Mouse (Mus musculus): ENCODE measurements around the gene Sh2b1. TPM values are rescaled to one million over a fixed set of nuclear protein-coding genes. Genes with fewer than 3 reads are reported as not detected.

The Sh2b1 gene
- polyA plus RNA-seq, 1 experiment from 2014 or later = 55.8 TPM

DNA sequence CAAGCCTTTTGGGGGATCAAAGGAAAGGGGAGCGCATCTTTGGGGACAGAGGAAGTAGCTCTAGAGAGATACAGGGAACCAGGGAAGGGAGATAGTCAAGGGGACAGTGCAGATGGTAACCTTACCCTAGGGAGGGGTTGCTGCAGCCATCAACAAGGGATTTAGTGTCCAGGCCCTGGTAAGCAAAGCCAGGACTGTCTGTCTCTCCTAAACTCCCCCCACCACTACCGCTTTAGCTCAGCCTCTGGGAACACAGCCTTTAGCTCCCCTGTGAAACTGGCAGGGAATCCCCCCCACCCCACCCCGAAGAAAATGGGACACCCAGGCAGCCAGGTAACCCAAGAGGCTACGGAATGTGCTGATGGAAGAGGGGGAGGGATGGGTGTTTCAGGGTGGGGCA lies 11.7 kb downstream of the Sh2b1 start:
- no peaks in the 10 kb centered on the region for H3K9me3 ChIP-seq (replicated peaks)
- no peaks in the 10 kb centered on the region for H3K4me1 ChIP-seq
- H3K36me3 ChIP-seq (ENCODE audit: poor library complexity, severe bottlenecking) = peaks cover 27% of the 10 kb centered on the region
- H3K4me2 ChIP-seq = no peak overlapping the region
- H3K27me3 ChIP-seq = no peaks in the 10 kb centered on the region
- H3K9ac ChIP-seq = no peak overlapping the region
- ATAC-seq = no peak
- H3K4me3 ChIP-seq = no peak overlapping the region
- no peak overlapping the region for H3K27ac ChIP-seq
- WGBS = 59% methylated on average over 4 of the region's 4 CpGs

DNA sequence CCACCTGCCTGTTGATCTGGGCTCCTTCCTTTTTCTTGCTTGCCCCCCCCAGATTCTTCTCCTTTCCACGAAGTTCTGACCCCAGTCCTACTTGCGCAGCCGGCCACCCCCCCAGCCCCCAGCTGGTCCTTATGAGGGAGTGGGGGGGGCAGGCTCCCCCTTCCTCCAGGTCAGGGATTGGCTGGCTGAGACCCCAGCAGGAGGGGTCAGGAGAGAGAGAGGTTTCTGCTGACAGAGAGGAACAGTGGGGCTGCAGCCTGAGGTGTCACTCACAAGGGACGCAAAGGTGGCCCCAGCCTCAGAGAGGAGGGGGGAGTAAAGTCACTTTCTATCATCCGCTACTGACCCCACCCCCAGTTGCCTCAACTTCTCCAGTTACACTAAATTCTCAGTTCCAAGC lies 12.2 kb downstream of the Sh2b1 start, which contains the start of gene Atp2a1:
Gene Atp2a1 (minus strand): TSS at position 105 of the 400 bp plus-strand sequence.
- H3K27me3 ChIP-seq = no peaks in the 10 kb centered on the region
- H3K4me2 ChIP-seq = no peak within 1 kb of the TSS
- H3K27ac ChIP-seq = no peak within 1 kb of the TSS
- no peaks in the 10 kb centered on the region for H3K9me3 ChIP-seq (replicated peaks)
- H3K36me3 ChIP-seq (ENCODE audit: poor library complexity, severe bottlenecking) = peaks cover 21% of the 10 kb centered on the region
- ATAC-seq = no peak
- peak within 1 kb of the TSS; percentile 40 for H3K9ac ChIP-seq
- H3K4me3 ChIP-seq = no peak within 1 kb of the TSS
- H3K4me1 ChIP-seq = no peaks in the 10 kb centered on the region
- WGBS = 45% methylated on average over 5 of the region's 5 CpGs

DNA sequence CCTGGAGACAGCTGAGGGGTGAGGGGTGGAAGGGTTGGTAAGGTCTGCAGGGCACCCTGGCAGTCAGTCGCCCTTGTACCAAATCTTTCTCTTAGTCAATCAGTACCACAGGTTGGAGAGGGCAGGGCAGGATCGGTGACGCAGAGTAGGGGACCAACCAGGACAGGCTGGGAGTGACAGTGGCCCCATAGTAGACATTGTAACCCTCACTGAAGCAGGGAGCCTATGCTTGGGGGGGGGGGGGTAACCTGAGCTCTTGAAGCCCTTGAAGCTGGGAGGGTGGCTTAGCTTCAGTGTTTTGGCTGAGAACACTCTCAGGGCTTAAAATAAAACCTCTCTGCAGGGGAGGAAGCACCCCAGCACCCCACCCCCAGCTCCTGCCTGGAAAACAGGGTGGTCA lies 13.6 kb downstream of the Sh2b1 start:
- Histone ChIP-seq H3K4me3 (no peak overlapping the region), H3K27me3 (no peaks in the 10 kb centered on the region), H3K4me2 (no peak overlapping the region), H3K9me3 (replicated peaks) (no peaks in the 10 kb centered on the region), H3K36me3 (ENCODE audit: poor library complexity, severe bottlenecking) (peaks cover 7% of the 10 kb centered on the region; the same call in 1 of the 2 replicates), H3K9ac (no peak overlapping the region; the same call in 1 of the 2 replicates), H3K4me1 (no peaks in the 10 kb centered on the region), H3K27ac (no peak overlapping the region)
- 69% methylated on average over 3 of the region's 3 CpGs for whole genome bisulfite sequencing
- no peak for ATAC-seq

DNA sequence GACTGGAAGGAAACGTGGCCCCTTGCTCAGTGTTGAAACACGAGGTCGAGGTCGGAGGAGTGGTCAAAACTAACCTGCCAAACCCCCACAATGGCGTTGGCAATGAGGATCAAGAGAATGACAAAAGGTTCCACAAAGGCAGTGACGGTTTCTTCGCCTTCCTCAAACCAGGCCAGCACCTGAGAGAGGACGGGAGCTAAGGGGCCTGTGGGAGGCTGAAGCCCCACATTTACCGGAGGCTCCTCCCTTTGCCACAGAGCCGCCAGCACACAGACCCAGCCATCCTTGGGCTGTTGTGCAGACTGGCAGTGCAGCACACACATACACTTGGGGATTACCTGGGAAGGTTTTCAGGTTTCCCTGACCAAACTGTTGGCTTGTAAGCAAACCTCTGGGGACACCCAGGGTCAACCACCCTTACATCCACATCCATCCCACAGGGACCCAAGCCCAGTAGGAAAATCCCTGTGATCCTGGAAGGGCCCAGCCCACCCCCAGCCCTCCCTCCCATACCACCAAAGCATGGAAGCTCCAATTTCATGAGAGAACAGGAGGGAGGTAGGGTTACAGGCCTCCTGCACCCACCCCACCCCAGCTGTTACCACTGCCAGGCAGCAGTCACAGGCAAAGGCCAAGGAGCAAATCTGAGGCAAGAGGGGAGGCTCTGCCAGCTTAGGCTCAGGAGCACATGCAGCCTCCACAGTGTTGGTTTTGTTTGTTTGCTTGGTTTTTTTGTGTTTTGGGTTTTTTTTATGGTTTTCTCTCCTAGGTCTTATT lies 14.4 kb downstream of the Sh2b1 start:
- no peak overlapping the region for H3K4me2 ChIP-seq
- H3K9me3 ChIP-seq (replicated peaks) = no peaks in the 10 kb centered on the region
- no peaks in the 10 kb centered on the region for H3K36me3 ChIP-seq (ENCODE audit: poor library complexity, severe bottlenecking)
- 50% methylated on average over 10 of the region's 10 CpGs for WGBS
- H3K9ac ChIP-seq = no peak overlapping the region
- no peaks in the 10 kb centered on the region for H3K27me3 ChIP-seq
- no peak overlapping the region for H3K27ac ChIP-seq
- H3K4me1 ChIP-seq = no peaks in the 10 kb centered on the region
- ATAC-seq = no peak
- H3K4me3 ChIP-seq = no peak overlapping the region

DNA sequence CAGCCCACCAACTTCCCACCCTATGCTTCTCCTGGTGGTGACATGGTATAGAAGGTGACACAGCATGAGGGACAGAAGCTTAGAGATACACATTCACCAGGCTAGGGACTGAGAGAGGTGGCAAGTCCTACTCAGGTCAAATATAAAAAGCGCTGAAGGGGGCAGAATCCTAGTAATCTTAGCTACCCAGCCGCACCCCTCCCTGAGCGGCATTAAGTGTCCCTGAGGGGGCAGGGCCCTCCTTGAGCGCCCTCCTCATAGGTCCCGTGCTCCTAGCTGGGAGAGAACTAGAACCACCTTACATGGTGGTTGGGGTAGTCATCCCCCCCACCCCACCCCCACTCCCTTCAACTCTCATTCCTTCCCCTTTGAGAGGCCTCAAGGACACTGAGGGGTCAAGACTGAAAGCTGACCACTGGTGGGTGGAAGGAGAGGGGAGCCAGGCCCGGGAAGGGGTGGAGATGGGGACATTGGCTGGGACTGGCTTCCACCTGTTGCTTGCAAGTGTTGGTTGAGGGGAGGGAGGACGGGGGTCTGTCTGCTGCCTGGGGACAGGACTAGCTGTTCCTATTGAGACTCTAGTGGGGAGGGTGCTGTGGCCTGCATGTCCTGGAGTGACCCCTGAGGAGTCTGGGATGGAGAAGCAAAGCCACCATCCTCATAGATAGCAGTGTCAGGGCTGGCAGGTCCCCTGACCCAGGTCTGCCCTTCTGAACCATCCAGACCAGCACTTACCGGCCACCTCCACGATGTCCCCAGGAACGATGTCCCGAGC lies 16.2 kb downstream of the Sh2b1 start:
- H3K4me1 ChIP-seq = no peaks in the 10 kb centered on the region
- no peak overlapping the region for H3K9ac ChIP-seq
- H3K9me3 ChIP-seq (replicated peaks) = no peaks in the 10 kb centered on the region
- H3K27me3 ChIP-seq = no peaks in the 10 kb centered on the region
- H3K27ac ChIP-seq = no peak overlapping the region
- no peak overlapping the region for H3K4me2 ChIP-seq
- no peak for ATAC-seq
- no peak overlapping the region for H3K4me3 ChIP-seq
- no peaks in the 10 kb centered on the region for H3K36me3 ChIP-seq (ENCODE audit: poor library complexity, severe bottlenecking)
- WGBS = 86% methylated on average over 11 of the region's 11 CpGs

DNA sequence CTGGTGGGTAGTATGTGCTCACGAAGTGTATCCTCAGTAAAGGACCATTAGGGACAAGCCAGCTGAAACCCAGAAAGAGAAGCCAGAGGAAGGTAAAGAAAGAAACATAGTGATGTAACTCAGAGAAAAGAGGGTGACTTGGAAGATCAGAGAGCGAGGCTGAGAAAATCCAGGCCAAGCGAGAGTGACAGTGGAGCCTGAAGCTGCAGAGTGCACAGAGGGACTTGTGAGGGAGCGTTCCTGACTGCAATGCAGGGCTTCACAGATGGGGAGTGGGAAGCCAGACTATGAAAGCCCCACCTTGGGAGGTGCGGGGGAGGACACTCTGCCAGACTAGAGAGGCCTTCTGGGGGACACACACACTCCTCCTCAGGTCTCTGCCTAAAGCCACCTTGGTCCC lies 17.0 kb downstream of the Sh2b1 start:
- no peaks in the 10 kb centered on the region for H3K9me3 ChIP-seq (replicated peaks)
- ATAC-seq = no peak
- no peak overlapping the region for H3K4me3 ChIP-seq
- H3K27ac ChIP-seq = no peak overlapping the region
- no peak overlapping the region for H3K4me2 ChIP-seq
- H3K4me1 ChIP-seq = no peaks in the 10 kb centered on the region
- 84% methylated on average over 5 of the region's 5 CpGs for WGBS
- H3K27me3 ChIP-seq = no peaks in the 10 kb centered on the region
- no peak overlapping the region for H3K9ac ChIP-seq
- H3K36me3 ChIP-seq (ENCODE audit: poor library complexity, severe bottlenecking) = no peaks in the 10 kb centered on the region

DNA sequence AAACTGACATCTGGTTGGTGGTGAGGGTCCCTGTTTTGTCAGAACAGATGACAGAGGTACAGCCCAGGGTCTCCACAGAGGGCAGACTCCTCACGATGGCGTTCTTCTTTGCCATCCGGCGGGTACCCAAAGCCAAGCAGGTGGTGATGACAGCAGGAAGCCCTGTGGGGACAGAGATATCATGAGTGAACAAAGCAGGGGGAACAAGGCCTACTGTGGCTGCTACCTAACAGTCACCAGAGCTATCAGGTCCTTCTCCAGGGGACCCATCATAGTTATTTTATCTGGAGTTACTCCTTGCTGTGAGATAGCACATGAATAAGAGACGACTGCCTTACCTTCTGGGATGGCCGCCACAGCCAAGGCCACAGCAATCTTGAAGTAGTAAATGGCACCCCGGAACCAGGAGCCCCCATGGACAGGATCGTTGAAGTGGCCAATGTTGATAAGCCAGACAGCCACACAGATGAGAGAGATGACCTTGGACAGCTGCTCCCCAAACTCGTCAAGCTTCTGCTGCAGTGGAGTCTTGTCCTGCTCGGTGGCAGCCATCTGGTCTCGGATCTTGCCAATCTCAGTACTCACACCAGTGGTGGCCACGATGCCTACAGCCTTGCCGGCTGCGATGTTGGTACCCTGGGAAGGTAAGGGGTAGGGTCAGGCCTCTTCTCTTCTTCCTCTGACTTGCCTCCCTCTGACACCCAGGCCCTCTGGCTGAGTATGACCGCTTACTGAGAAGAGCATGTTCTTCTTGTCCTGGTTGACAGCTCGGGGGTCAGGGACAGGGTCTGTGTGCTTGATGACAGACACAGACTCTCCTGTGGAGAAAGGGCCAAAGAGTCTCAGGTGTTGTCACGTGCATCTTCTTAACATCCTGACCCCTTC lies 18.6 kb downstream of the Sh2b1 start:
- Histone ChIP-seq H3K4me3 (no peak overlapping the region), H3K27me3 (no peaks in the 10 kb centered on the region), H3K36me3 (ENCODE audit: poor library complexity, severe bottlenecking) (no peaks in the 10 kb centered on the region), H3K9ac (no peak overlapping the region), H3K27ac (no peak overlapping the region), H3K4me1 (no peaks in the 10 kb centered on the region), H3K9me3 (replicated peaks) (no peaks in the 10 kb centered on the region), H3K4me2 (no peak overlapping the region)
- 88% methylated on average over 17 of the region's 17 CpGs for WGBS
- no peak for ATAC-seq

DNA sequence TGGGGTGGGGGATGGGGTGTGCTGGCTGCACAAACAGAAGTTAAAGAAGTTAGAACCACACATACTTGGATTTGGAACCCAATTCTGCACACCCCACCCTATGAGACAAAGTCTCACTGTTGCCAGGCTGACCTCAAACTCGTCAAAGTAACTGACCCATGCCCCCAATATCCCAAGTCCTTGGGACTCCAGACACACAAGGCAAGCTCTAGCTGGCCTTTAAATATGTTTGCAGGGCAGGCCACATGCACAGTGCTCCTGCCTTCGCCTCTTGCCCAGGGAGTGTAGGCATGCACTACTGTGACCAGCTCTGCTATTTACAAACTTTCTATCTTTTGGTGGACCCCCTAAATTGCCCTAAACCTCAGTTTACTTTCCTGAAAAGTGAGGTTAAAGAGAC lies 20.0 kb downstream of the Sh2b1 start:
- Histone ChIP-seq H3K27me3 (no peaks in the 10 kb centered on the region), H3K9ac (no peak overlapping the region), H3K4me1 (no peaks in the 10 kb centered on the region), H3K4me2 (no peak overlapping the region), H3K9me3 (replicated peaks) (no peaks in the 10 kb centered on the region), H3K27ac (no peak overlapping the region), H3K36me3 (ENCODE audit: poor library complexity, severe bottlenecking) (no peaks in the 10 kb centered on the region), H3K4me3 (no peak overlapping the region)
- 77% methylated on average over 2 of the region's 2 CpGs for WGBS
- ATAC-seq = no peak

DNA sequence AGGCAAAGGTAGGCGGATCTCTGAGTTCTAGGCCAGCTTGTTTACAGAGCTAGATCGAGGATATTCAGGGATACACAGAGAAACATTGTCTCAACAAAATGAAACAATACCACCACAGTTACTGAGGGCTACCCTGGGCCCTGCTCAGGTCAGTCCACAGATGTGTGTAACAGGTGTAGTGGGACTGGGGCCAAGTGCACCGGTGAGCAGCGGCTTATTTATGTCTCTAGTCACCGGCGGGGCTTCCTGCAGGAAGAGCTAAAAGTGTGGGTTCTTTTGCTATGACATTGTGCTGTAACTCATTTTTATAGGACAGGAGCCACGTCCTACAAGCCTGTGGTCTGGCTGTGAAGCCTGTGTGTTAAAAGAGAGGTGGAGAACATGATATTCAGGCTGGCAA lies 21.4 kb downstream of the Sh2b1 start:
- H3K9me3 ChIP-seq (replicated peaks) = no peaks in the 10 kb centered on the region
- H3K27me3 ChIP-seq = no peaks in the 10 kb centered on the region
- H3K4me2 ChIP-seq = no peak overlapping the region
- no peak overlapping the region for H3K9ac ChIP-seq
- 84% methylated on average over 7 of the region's 7 CpGs for WGBS
- no peak for ATAC-seq
- H3K4me3 ChIP-seq = no peak overlapping the region
- H3K4me1 ChIP-seq = no peaks in the 10 kb centered on the region
- no peak overlapping the region for H3K27ac ChIP-seq
- no peaks in the 10 kb centered on the region for H3K36me3 ChIP-seq (ENCODE audit: poor library complexity, severe bottlenecking)

DNA sequence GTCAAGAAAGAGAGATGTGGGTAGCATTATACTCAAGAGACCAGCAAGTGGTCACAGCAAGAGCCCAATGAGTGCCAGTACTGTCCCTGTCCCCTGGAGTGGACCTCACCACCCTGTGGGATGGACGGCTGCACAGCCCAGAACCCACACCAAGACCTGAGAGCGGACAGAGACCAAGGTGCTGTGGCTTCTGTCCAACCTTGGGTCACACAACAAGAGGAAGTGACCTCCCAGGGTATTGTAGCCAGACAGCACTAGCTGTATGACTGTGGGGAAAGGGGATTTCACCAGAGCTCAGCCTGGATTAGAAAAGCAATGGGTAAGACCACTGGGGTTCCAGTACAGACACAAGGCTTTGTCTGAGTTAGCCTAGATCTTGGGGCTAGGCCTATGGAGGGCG lies 23.0 kb downstream of the Sh2b1 start:
- Histone ChIP-seq H3K4me1 (no peaks in the 10 kb centered on the region), H3K4me2 (no peak overlapping the region), H3K36me3 (ENCODE audit: poor library complexity, severe bottlenecking) (peaks cover 13% of the 10 kb centered on the region; the same call in 1 of the 2 replicates), H3K27me3 (no peaks in the 10 kb centered on the region), H3K9me3 (replicated peaks) (no peaks in the 10 kb centered on the region), H3K4me3 (no peak overlapping the region), H3K9ac (no peak overlapping the region), H3K27ac (no peak overlapping the region)
- no peak for ATAC-seq
- 97% methylated on average over 3 of the region's 3 CpGs for WGBS

DNA sequence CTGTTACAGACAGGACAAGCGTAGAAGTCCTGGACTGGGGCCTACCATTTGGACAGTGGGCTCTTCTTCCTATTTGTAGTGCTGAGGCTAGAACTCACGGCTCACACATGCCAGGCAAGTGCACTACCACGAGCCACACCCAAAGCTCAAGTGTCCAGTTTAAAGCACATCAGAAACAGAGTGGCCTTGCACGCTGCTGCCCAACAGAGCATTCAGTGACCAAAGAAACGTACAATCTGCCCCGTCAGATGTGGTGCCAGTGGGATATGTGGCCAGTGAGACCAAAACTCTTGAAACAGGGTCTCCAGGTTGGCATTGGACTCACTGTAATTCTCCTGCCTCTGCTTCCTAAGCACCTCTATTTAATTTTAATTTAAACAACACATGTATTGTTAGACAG lies 24.6 kb downstream of the Sh2b1 start:
- ATAC-seq = no peak
- H3K9ac ChIP-seq = no peak overlapping the region
- WGBS = 90% methylated on average over 6 of the region's 6 CpGs
- no peak overlapping the region for H3K4me2 ChIP-seq
- no peak overlapping the region for H3K27ac ChIP-seq
- no peaks in the 10 kb centered on the region for H3K4me1 ChIP-seq
- no peaks in the 10 kb centered on the region for H3K9me3 ChIP-seq (replicated peaks)
- H3K27me3 ChIP-seq = no peaks in the 10 kb centered on the region
- no peak overlapping the region for H3K4me3 ChIP-seq
- H3K36me3 ChIP-seq (ENCODE audit: poor library complexity, severe bottlenecking) = peaks cover 27% of the 10 kb centered on the region

DNA sequence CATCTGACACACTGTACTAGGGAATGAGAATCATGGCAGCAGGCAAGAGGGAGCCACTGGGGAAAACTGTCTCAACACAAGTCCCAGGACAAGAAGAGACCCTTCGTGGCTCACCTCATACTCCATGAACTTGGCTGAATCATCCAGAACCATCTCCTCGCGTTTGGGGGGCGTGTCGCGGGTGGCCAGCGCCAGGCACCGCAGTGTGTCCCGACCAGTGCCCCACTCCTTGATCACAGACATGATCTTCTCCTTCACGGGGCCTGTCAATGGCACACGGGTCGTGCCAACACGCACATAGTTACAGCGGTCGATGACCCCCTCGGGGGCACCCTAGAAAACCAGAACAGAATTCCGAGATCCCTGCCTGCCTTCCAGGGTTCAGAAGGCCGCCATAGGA lies 25.2 kb downstream of the Sh2b1 start:
- 91% methylated on average over 18 of the region's 18 CpGs for WGBS
- ATAC-seq = no peak

More for the DNA sequence above, 25.2 kb downstream of the Sh2b1 start:
- H3K9ac ChIP-seq = no peak overlapping the region
- no peak overlapping the region for H3K4me3 ChIP-seq
- no peaks in the 10 kb centered on the region for H3K9me3 ChIP-seq (replicated peaks)
- no peak overlapping the region for H3K27ac ChIP-seq
- no peak overlapping the region for H3K4me2 ChIP-seq
- peaks cover 34% of the 10 kb centered on the region for H3K36me3 ChIP-seq (ENCODE audit: poor library complexity, severe bottlenecking)
- H3K4me1 ChIP-seq = no peaks in the 10 kb centered on the region
- no peaks in the 10 kb centered on the region for H3K27me3 ChIP-seq

All from forebrain, embryonic 13.5 days (tissue).